Mouse (Mus musculus) midbrain, embryonic 10.5 days (tissue): Measurements from ENCODE around the gene Fam71e1. TPM values are rescaled to one million over a fixed set of nuclear protein-coding genes. Genes with fewer than 3 reads are reported as not detected.

Source experiments
- DNase-seq: peaks from one replicate; pipeline ENCODE4 v3.0.0-alpha.2; 2017; ENCODE audit warnings: low spot score
- H3K27ac ChIP-seq: fragments of 300-500 bp; sonication (generic); replicated peaks from 2 replicates; pipeline ENCODE4 v1.5.1; 2016; ENCODE audit warnings: mild to moderate bottlenecking
- H3K27me3 ChIP-seq: fragments of 300-500 bp; sonication (generic); 2 replicates; pipeline ENCODE4 v1.6.1; 2016; ENCODE audit warnings: low read depth, mild to moderate bottlenecking; ENCODE audit not compliant: poor library complexity, severe bottlenecking
- H3K36me3 ChIP-seq: fragments of 300-500 bp; sonication (generic); 2 replicates; pipeline ENCODE4 v1.6.1; 2016; ENCODE audit warnings: mild to moderate bottlenecking, moderate library complexity
- H3K4me1 ChIP-seq: fragments of 300-500 bp; sonication (generic); 2 replicates; pipeline ENCODE4 v1.6.1; 2016
- H3K4me3 ChIP-seq: fragments of 300-500 bp; sonication (generic); 2 replicates; pipeline ENCODE4 v1.5.1; 2016; ENCODE audit warnings: mild to moderate bottlenecking, moderate library complexity
- H3K9me3 ChIP-seq: fragments of 300-500 bp; sonication (generic); replicated peaks from 2 replicates; pipeline ENCODE4 v1.6.1; 2016; ENCODE audit warnings: mild to moderate bottlenecking
- WGBS: fragments of 180-500 bp; shearing (Covaris S2); methylation state at CpG from one replicate; pipeline ENCODE4 v1.1.7; 2016; 5-methylcytosine and 5-hydroxymethylcytosine counted together
- polyA plus RNA-seq: library from polyadenylated mRNA; unstranded; fragments of >200 nt; fragmentation: Nextera tagmentation; extraction: Ambion mirVana; gene quantifications from 2 replicates; pipeline ENCODE4 v1.2.1, GENCODE M21; 2016

Gene Fam71e1
- polyA plus RNA-seq, 1 experiment from 2014 or later, result 20.5 TPM

DNA sequence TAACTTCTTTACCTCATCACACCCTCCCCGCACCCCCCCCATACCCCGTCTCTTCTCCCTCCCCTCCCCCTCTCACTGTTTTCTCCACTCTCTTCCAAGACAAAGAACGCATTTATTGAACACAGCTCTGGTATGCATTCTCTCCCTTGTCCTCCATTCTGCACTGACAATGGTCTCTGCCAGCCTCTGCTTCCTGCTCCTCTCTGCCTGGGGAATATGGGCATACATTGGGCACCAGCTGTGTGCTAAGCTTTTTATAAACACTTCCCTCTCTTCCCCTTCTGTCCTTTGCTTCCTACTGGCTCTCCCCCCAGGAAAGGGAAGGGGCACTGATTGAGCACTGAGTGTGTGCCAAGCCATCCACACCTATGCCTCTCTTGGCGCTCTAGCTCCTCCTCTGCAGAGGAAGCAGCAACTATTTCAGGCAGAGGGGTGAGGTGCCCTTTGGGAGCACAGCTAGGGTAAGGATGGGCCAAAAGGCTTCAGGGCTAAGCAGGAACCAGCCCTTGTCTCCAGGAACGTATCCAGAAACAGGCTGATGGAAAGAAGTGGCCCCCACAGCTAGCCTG, 21.3 kb upstream of the Fam71e1 start:
- H3K27me3 ChIP-seq, result peaks cover 63% of the 10 kb centered on the region
- H3K4me3 ChIP-seq, result no peak overlapping the region
- no peaks in the 10 kb centered on the region for H3K9me3 ChIP-seq
- no peaks in the 10 kb centered on the region for H3K36me3 ChIP-seq
- WGBS, result 43% methylated on average over 5 of the region's 5 CpGs
- no peak for DNase-seq
- peaks cover 43% of the 10 kb centered on the region for H3K4me1 ChIP-seq
- H3K27ac ChIP-seq, result peak overlapping the region; percentile 72; the same call in 1 of the 2 replicates

DNA sequence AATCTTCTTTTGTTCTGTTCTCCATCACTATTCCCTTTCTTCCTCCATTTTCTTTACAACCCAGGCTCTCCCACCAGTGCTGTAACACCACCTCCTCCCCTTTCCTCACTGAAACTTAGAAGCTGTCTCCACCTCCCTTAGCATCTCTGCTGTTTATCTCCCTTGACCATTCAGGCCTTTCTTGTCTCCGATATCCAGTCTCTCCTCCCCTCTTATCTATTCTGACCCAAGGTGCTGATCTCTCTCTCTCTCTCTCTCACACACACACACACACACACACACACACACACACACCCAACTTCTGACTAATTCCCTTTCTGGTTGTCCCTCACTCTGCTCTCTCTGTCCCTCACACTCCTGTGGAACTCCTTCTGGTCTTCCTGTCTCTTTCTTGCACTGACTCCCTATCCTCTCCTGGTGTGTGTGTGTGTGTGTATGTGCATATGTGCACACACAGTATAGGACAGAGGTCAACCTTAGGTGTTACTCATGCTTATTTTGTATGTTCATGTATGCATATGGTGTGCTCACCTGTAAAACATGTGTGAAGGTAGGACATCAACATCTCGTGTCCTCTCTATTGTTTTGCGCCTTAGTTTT, 13.4 kb upstream of the Fam71e1 start:
- Histone ChIP-seq H3K36me3 (0 out of 2 replicates have a peak, but pooled peaks cover 2% of the 10 kb centered on the region), H3K9me3 (no peaks in the 10 kb centered on the region), H3K4me1 (0 out of 2 replicates have a peak, but pooled peaks cover 4% of the 10 kb centered on the region), H3K27me3 (peaks cover 49% of the 10 kb centered on the region), H3K4me3 (no peak overlapping the region), H3K27ac (0 out of 2 replicates have a peak overlapping the region, but pooled peaks have one; percentile 14)
- WGBS, result 73% methylated on average over 3 of the region's 3 CpGs
- DNase-seq, result no peak

DNA sequence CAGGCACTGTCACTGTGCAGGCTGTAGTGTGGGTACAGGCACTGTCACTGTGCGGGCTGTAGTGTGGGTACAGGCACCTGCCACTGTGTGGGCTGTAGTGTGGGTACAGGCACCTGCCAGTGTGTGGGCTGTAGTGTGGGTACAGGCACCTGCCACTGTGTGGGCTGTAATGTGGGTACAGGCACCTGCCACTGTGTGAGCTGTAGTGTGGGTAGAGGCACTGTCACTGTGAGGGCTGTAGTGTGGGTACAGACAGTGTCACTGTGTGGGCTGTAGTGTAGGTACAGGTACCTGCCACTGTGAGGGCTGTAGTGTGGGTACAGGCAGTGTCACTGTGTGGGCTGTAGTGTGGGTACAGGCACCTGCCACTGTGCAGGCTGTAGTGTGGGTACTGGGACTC, 12.3 kb upstream of the Fam71e1 start:
- no peak overlapping the region for H3K27ac ChIP-seq
- H3K4me1 ChIP-seq, result 0 out of 2 replicates have a peak, but pooled peaks cover 4% of the 10 kb centered on the region
- peaks cover 13% of the 10 kb centered on the region for H3K36me3 ChIP-seq
- H3K9me3 ChIP-seq, result no peaks in the 10 kb centered on the region
- peaks cover 37% of the 10 kb centered on the region for H3K27me3 ChIP-seq
- no peak for DNase-seq
- 80% methylated on average over 1 of the region's 1 CpGs for WGBS
- H3K4me3 ChIP-seq, result no peak overlapping the region

DNA sequence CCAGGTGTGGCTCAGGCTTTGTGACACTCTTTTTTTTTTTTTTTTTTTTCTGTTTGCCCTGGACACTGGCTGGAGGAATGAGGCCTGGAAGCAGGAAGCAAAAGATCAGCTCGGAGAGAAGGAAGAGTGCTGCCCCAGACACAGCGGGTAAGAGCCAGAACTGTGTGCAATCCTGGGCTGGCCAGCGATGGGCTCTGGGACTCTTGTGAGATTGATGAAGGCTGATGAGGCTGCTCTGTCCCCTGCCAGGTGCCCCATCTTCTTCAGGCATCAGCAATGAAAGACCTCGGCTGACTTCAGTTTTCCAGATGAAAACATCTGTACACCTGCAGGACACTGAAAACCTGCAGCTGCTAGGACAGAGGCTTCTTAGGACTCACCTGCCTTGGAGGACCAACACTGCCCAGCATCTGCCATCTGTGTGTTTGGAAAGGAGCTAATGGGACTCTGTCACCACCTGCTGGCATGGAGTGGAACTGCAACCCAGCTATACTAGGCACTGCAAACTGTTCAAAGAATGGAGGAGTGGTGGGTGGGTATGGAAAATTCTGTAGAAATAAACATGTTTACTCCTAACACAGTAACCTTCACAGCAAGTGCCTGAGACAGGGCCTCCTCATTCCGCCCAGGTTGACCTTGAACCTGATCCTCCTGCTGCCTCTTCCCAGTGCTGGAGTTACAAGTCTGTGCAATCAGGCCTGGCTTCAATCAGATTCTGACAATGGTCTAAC, 11.4 kb upstream of the Fam71e1 start:
- H3K27me3 ChIP-seq, result peaks cover 28% of the 10 kb centered on the region
- no peak overlapping the region for H3K27ac ChIP-seq
- H3K9me3 ChIP-seq, result no peaks in the 10 kb centered on the region
- H3K36me3 ChIP-seq, result peaks cover 21% of the 10 kb centered on the region
- 0 out of 2 replicates have a peak, but pooled peaks cover 4% of the 10 kb centered on the region for H3K4me1 ChIP-seq
- DNase-seq, result peak; percentile 84
- no peak overlapping the region for H3K4me3 ChIP-seq
- WGBS, result 39% methylated on average over 5 of the region's 5 CpGs

DNA sequence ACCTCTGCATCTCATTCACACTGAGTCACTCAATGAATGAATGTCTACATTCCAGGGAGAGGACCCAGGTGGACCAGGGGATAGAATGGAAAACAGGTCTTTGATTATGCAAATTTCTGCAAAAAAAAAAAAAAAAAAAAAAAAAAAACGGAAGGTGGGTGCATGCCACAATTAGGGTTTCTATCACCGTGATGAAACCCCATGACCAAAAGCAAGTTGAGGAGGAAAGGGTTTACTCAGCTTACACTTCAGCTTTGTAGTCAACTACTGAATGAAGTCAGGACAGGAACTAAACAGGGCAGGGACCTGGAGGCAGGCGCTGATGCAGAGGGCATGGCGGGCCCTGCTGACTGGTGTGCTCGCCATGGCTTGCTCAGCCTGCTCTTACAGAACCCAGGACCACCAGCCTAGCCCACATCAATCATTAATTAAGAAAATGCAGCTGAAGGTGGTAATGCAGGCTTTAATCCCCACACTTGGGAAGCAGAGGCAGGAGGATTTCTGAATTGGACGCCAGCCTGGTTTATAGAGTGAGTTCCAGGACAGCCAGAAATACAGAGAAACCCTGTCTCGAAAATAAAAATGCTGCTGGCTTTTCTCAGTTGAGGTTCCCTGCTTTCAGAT, 10.7 kb upstream of the Fam71e1 start:
- Histone ChIP-seq H3K9me3 (no peaks in the 10 kb centered on the region), H3K4me3 (no peak overlapping the region), H3K27me3 (peaks cover 22% of the 10 kb centered on the region), H3K4me1 (0 out of 2 replicates have a peak, but pooled peaks cover 4% of the 10 kb centered on the region), H3K36me3 (peaks cover 27% of the 10 kb centered on the region), H3K27ac (no peak overlapping the region)
- no peak for DNase-seq
- 77% methylated on average over 7 of the region's 7 CpGs for WGBS

DNA sequence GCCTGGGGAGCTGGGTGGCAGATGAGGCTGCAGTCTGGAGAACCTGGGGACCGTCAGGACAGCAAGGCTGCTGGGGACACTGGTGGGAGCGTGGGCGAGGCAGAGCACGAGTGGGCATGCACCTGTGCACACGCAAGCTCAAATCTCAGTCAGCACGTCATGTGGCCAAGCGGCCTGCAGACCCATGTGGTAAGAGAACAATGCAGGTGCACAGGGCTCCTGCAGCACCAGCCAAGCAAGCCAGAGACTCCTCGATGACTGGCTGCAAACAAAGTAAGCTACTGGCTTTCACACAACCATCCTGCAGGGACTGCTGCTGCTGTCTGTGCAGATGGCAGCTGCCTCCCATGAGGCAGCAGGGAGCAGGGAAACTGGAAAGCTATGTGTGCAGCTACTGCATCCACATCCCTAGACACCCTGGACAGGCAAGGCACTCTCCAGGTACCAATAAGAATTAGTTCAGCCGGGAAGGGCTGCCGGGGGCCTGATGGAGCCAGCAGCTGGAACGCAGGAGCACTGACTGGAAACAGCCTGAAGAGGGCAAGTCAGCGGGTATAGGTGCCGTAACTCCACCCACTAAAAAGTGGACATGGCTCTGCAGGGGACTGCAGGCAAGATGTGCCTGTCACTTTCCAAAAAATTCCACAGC, 9.3 kb upstream of the Fam71e1 start:
- no peak for DNase-seq
- H3K4me3 ChIP-seq, result no peak overlapping the region
- 71% methylated on average over 13 of the region's 13 CpGs for WGBS
- H3K4me1 ChIP-seq, result 0 out of 2 replicates have a peak, but pooled peaks cover 4% of the 10 kb centered on the region
- peaks cover 41% of the 10 kb centered on the region for H3K36me3 ChIP-seq
- peaks cover 10% of the 10 kb centered on the region for H3K27me3 ChIP-seq
- H3K27ac ChIP-seq, result no peak overlapping the region
- no peaks in the 10 kb centered on the region for H3K9me3 ChIP-seq

DNA sequence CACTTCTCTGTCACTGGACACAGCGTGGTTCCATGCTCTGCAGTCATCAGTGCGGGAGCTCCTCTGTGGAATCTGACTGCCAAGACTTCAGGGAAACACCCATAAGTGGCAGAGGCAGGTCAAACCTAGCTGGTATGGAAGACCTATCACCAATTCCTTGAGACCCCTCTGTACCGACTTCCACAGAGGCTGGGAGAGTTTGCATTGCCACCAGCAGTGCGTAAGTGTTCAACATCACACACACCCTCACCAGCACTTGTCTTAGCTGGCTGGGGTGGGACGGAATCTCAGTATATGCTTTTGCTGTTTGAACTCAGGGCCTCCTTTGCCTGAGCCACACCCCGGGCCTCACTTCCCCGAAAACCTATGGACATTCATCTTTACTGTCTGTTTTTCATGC, 8.4 kb upstream of the Fam71e1 start:
- Histone ChIP-seq H3K4me1 (0 out of 2 replicates have a peak, but pooled peaks cover 4% of the 10 kb centered on the region), H3K9me3 (no peaks in the 10 kb centered on the region), H3K36me3 (peaks cover 50% of the 10 kb centered on the region), H3K27me3 (peaks cover 2% of the 10 kb centered on the region), H3K4me3 (no peak overlapping the region), H3K27ac (no peak overlapping the region)
- WGBS, result 91% methylated on average over 7 of the region's 7 CpGs
- DNase-seq, result no peak

DNA sequence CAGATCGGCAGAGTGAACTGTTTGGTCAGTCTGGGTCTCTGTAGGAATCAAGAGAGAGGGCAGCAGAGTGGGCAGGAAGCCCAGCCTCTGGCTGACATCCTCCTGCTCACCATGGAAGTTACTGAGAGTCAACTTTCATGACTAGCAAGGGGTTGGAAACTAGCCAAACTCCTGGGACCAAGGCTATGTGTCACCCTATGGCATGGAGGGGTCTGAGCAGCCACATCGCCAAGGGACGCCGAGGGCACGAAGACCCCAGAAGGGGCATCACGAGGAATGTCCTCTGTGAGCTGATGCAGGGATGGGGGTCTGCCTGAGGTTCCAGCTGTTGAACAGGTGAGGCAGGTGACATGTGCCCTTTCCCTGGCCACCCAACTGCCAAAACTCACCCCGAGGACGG, 7.8 kb upstream of the Fam71e1 start:
- no peaks in the 10 kb centered on the region for H3K9me3 ChIP-seq
- H3K4me1 ChIP-seq, result 0 out of 2 replicates have a peak, but pooled peaks cover 4% of the 10 kb centered on the region
- DNase-seq, result no peak
- no peak overlapping the region for H3K4me3 ChIP-seq
- H3K27ac ChIP-seq, result no peak overlapping the region
- H3K36me3 ChIP-seq, result peaks cover 56% of the 10 kb centered on the region
- 88% methylated on average over 8 of the region's 8 CpGs for WGBS
- H3K27me3 ChIP-seq, result no peaks in the 10 kb centered on the region

DNA sequence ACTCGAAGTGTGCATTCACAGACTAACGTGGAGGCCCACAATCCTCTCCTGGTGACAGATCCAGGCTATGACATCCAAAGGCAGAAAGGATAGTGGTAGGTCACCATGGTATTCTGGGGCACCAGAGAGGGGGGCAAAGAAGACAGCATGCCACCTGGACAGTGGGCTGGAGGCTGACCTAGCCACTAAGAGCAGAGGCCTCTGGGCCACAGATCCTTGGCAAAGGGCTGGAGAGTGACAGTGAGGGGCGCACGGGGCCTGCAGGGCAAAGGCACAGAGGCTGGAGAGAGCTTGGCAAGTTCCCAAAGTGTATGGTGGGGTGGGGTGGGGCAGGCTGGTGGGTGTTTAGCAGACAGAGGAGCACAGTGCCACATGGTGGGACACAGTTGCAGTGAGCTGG, 6.1 kb upstream of the Fam71e1 start:
- WGBS, result 98% methylated on average over 4 of the region's 4 CpGs

DNA sequence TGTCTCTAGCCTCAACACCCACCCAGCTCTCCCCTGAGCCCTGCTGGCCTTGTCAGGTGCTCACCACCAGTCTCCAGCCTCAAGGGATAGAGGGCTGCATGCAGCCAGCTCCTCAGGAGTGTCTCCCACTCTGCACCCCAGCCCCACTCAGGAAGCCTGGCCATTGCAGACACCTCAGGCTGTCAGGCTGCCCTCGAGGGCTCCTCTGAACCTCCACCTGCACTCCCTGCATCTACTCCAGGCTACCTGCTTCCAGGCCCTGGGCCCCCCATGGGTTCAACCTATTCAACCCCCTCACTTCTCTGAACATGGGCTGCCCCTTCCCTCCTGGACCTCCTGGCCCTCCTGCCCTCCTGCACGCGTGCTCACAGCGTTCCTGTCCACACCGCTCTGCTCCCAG, 5.0 kb upstream of the Fam71e1 start:
- no peak overlapping the region for H3K4me3 ChIP-seq
- H3K9me3 ChIP-seq, result no peaks in the 10 kb centered on the region
- no peak for DNase-seq
- H3K4me1 ChIP-seq, result peaks cover 17% of the 10 kb centered on the region
- H3K27me3 ChIP-seq, result no peaks in the 10 kb centered on the region
- 94% methylated on average over 5 of the region's 5 CpGs for WGBS
- H3K27ac ChIP-seq, result no peak overlapping the region
- peaks cover 69% of the 10 kb centered on the region for H3K36me3 ChIP-seq

More for the DNA sequence above, 6.1 kb upstream of the Fam71e1 start:
- Histone ChIP-seq H3K36me3 (peaks cover 69% of the 10 kb centered on the region), H3K4me3 (no peak overlapping the region), H3K9me3 (no peaks in the 10 kb centered on the region), H3K27ac (no peak overlapping the region), H3K4me1 (peaks cover 11% of the 10 kb centered on the region), H3K27me3 (no peaks in the 10 kb centered on the region)
- DNase-seq, result no peak

DNA sequence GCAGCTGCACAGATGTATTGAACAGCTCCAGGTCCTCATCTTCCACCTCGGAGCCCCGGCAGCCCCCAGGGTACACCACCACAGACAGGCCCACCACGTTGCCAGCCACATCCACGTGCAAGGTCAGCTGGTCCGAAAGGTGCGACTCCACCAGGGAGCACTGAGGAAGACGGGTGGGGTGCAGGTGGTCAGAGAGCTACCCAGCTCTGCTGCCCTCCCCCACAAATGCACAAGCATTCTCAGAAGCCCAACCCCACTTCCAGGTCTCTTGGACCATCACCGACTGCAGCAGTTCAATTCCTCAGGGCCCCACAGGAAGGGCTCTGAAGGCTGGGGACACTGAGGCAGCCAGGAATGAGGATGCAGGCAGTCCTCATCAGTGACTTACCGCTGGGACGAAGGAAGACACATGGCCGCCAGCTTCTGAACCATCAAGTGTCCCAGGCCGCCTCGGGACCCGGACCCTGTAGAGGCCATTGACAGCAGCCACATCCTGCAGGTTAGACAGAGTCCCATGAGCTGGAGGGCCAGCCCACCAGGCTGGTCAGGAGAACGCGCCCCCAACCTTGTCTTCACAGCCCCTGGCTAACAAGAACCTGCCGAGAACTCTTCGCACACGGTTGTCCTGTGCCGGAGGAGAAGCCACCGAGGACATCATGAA, 4.1 kb upstream of the Fam71e1 start:
- Histone ChIP-seq H3K9me3 (no peaks in the 10 kb centered on the region), H3K27ac (no peak overlapping the region), H3K4me3 (no peak overlapping the region), H3K27me3 (no peaks in the 10 kb centered on the region), H3K36me3 (peaks cover 69% of the 10 kb centered on the region), H3K4me1 (peaks cover 21% of the 10 kb centered on the region)
- DNase-seq, result no peak
- 95% methylated on average over 21 of the region's 21 CpGs for WGBS

DNA sequence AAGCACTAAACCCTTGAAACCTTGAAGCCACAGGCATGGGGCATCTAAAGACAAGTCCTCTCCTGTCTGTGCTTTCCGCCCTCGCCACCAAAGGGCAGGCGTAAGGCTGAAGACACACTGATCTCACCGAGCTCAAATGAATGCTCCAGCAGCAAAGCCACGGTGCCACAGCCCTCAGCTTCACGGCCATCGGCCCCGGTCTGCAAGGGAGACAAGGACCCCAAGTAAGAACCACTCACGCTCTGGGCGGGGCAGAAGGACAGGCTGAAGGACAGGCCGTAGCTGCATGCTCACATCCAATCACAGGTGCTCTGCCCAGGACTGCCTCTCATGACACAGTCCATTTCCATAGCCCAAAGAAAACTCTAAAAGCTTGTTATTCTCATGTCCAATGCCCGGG, 1.7 kb upstream of the Fam71e1 start:
- Histone ChIP-seq H3K27ac (no peak overlapping the region), H3K4me3 (no peak overlapping the region), H3K36me3 (peaks cover 52% of the 10 kb centered on the region), H3K27me3 (peaks cover 6% of the 10 kb centered on the region; the same call in 1 of the 2 replicates), H3K9me3 (no peaks in the 10 kb centered on the region), H3K4me1 (peaks cover 29% of the 10 kb centered on the region)
- no peak for DNase-seq
- WGBS, result 92% methylated on average over 12 of the region's 12 CpGs
